Mouse (Mus musculus): ENCODE measurements around the gene Rabggta. TPM values are rescaled to one million over a fixed set of nuclear protein-coding genes. Genes with fewer than 3 reads are reported as not detected.

Gene Rabggta
- polyA plus RNA-seq, 1 experiment = 41.4 TPM

- Histone ChIP-seq H3K27me3 (ENCODE audit: control insufficient read depth, insufficient read depth, low read length) (no peaks in the 10 kb centered on the region), H3K36me3 (ENCODE audit: control insufficient read depth, insufficient read depth, low read length) (no peaks in the 10 kb centered on the region), H3K27ac (ENCODE audit: control insufficient read depth, insufficient read depth, low read depth, low read length) (no peak overlapping the region), H3K4me1 (ENCODE audit: control insufficient read depth, insufficient read depth, low read length) (peaks cover 7% of the 10 kb centered on the region), H3K4me3 (ENCODE audit: control insufficient read depth, low read depth, low read length) (no peak overlapping the region)
- TF ChIP-seq CTCF (IDR thresholded peaks at IDR 0.05; ENCODE audit: control insufficient read depth, insufficient read depth, insufficient replicate concordance, low read depth, low read length) (no peak), POLR2A (IDR thresholded peaks at IDR 0.05; ENCODE audit: control insufficient read depth, low read depth, low read length) (no peak)
These were observed 8.9 kb downstream of the Rabggta start for GRCm38 (mm10) chr14:55713007-55713728.

GRCm38 (mm10) chr14:55711786-55712185 is 10.3 kb downstream of the Rabggta start:
- Histone ChIP-seq H3K27ac (ENCODE audit: control insufficient read depth, insufficient read depth, low read depth, low read length) (no peak overlapping the region), H3K4me3 (ENCODE audit: control insufficient read depth, low read depth, low read length) (no peak overlapping the region)

GRCm38 (mm10) chr14:55709509-55709908 is 12.6 kb downstream of the Rabggta start:
- Histone ChIP-seq H3K36me3 (ENCODE audit: control insufficient read depth, insufficient read depth, low read length) (no peaks in the 10 kb centered on the region), H3K27ac (ENCODE audit: control insufficient read depth, insufficient read depth, low read depth, low read length) (no peak overlapping the region), H3K27me3 (ENCODE audit: control insufficient read depth, insufficient read depth, low read length) (no peaks in the 10 kb centered on the region), H3K4me1 (ENCODE audit: control insufficient read depth, insufficient read depth, low read length) (peaks cover 7% of the 10 kb centered on the region), H3K4me3 (ENCODE audit: control insufficient read depth, low read depth, low read length) (no peak overlapping the region)
- TF ChIP-seq POLR2A (IDR thresholded peaks at IDR 0.05; ENCODE audit: control insufficient read depth, low read depth, low read length) (no peak), CTCF (IDR thresholded peaks at IDR 0.05; ENCODE audit: control insufficient read depth, insufficient read depth, insufficient replicate concordance, low read depth, low read length) (no peak)

More at GRCm38 (mm10) chr14:55711786-55712185, 10.3 kb downstream of the Rabggta start:
- peaks cover 7% of the 10 kb centered on the region for H3K4me1 ChIP-seq (ENCODE audit: control insufficient read depth, insufficient read depth, low read length)
- H3K27me3 ChIP-seq (ENCODE audit: control insufficient read depth, insufficient read depth, low read length) = no peaks in the 10 kb centered on the region
- H3K36me3 ChIP-seq (ENCODE audit: control insufficient read depth, insufficient read depth, low read length) = no peaks in the 10 kb centered on the region
- TF ChIP-seq CTCF (IDR thresholded peaks at IDR 0.05; ENCODE audit: control insufficient read depth, insufficient read depth, insufficient replicate concordance, low read depth, low read length) = no peak
- TF ChIP-seq POLR2A (IDR thresholded peaks at IDR 0.05; ENCODE audit: control insufficient read depth, low read depth, low read length) = no peak

- peaks cover 4% of the 10 kb centered on the region; the same call in 1 of the 2 replicates for H3K4me1 ChIP-seq (ENCODE audit: control insufficient read depth, insufficient read depth, low read length)
- no peak overlapping the region for H3K27ac ChIP-seq (ENCODE audit: control insufficient read depth, insufficient read depth, low read depth, low read length)
- TF ChIP-seq CTCF (IDR thresholded peaks at IDR 0.05; ENCODE audit: control insufficient read depth, insufficient read depth, insufficient replicate concordance, low read depth, low read length) = no peak
- TF ChIP-seq POLR2A (IDR thresholded peaks at IDR 0.05; ENCODE audit: control insufficient read depth, low read depth, low read length) = no peak
- H3K27me3 ChIP-seq (ENCODE audit: control insufficient read depth, insufficient read depth, low read length) = no peaks in the 10 kb centered on the region
- H3K36me3 ChIP-seq (ENCODE audit: control insufficient read depth, insufficient read depth, low read length) = no peaks in the 10 kb centered on the region
- no peak overlapping the region for H3K4me3 ChIP-seq (ENCODE audit: control insufficient read depth, low read depth, low read length)
These were observed 14.7 kb downstream of the Rabggta start for GRCm38 (mm10) chr14:55707397-55707796.

GRCm38 (mm10) chr14:55706051-55706600 is 15.9 kb downstream of the Rabggta start:
- no peak overlapping the region for H3K27ac ChIP-seq (ENCODE audit: control insufficient read depth, insufficient read depth, low read depth, low read length)
- no peaks in the 10 kb centered on the region for H3K36me3 ChIP-seq (ENCODE audit: control insufficient read depth, insufficient read depth, low read length)
- TF ChIP-seq CTCF (IDR thresholded peaks at IDR 0.05; ENCODE audit: control insufficient read depth, insufficient read depth, insufficient replicate concordance, low read depth, low read length) (no peak), POLR2A (IDR thresholded peaks at IDR 0.05; ENCODE audit: control insufficient read depth, low read depth, low read length) (no peak)
- H3K27me3 ChIP-seq (ENCODE audit: control insufficient read depth, insufficient read depth, low read length) = no peaks in the 10 kb centered on the region
- no peak overlapping the region for H3K4me3 ChIP-seq (ENCODE audit: control insufficient read depth, low read depth, low read length)
- H3K4me1 ChIP-seq (ENCODE audit: control insufficient read depth, insufficient read depth, low read length) = no peaks in the 10 kb centered on the region; the same call in 1 of the 2 replicates

- H3K4me3 ChIP-seq (ENCODE audit: control insufficient read depth, low read depth, low read length) = no peak overlapping the region
- no peak overlapping the region for H3K27ac ChIP-seq (ENCODE audit: control insufficient read depth, insufficient read depth, low read depth, low read length)
- TF ChIP-seq CTCF (IDR thresholded peaks at IDR 0.05; ENCODE audit: control insufficient read depth, insufficient read depth, insufficient replicate concordance, low read depth, low read length) (no peak), POLR2A (IDR thresholded peaks at IDR 0.05; ENCODE audit: control insufficient read depth, low read depth, low read length) (no peak)
- no peaks in the 10 kb centered on the region for H3K36me3 ChIP-seq (ENCODE audit: control insufficient read depth, insufficient read depth, low read length)
- no peaks in the 10 kb centered on the region for H3K4me1 ChIP-seq (ENCODE audit: control insufficient read depth, insufficient read depth, low read length)
- no peaks in the 10 kb centered on the region for H3K27me3 ChIP-seq (ENCODE audit: control insufficient read depth, insufficient read depth, low read length)
These were observed 19.3 kb downstream of the Rabggta start for GRCm38 (mm10) chr14:55702761-55703160.

- Histone ChIP-seq H3K4me1 (ENCODE audit: control insufficient read depth, insufficient read depth, low read length) (no peaks in the 10 kb centered on the region), H3K4me3 (ENCODE audit: control insufficient read depth, low read depth, low read length) (no peak overlapping the region), H3K27me3 (ENCODE audit: control insufficient read depth, insufficient read depth, low read length) (no peaks in the 10 kb centered on the region), H3K36me3 (ENCODE audit: control insufficient read depth, insufficient read depth, low read length) (no peaks in the 10 kb centered on the region), H3K27ac (ENCODE audit: control insufficient read depth, insufficient read depth, low read depth, low read length) (no peak overlapping the region)
- TF ChIP-seq CTCF (IDR thresholded peaks at IDR 0.05; ENCODE audit: control insufficient read depth, insufficient read depth, insufficient replicate concordance, low read depth, low read length) = no peak
- TF ChIP-seq POLR2A (IDR thresholded peaks at IDR 0.05; ENCODE audit: control insufficient read depth, low read depth, low read length) = no peak
These were observed 20.9 kb downstream of the Rabggta start for GRCm38 (mm10) chr14:55701131-55701530.
